In genomic region chr9:67896646-67897295, GRCm38 (mm10) we compare ENCODE assay signal across 14 mouse cellular contexts. TPM values are rescaled to one million over a fixed set of nuclear protein-coding genes. Genes with fewer than 3 reads are reported as not detected.
DNase-seq lines count a peak whose midpoint lies in the region; TF ChIP-seq lines count a peak whose summit lies in the region.
"Had no signal": no experiment of that assay in that cellular context is flagged by ENCODE, and none has a peak within 500 bp of the region (broad histone marks: within the 10 kb centered on the region; RNA-seq: fewer than 3 reads in every experiment).

No protein-coding gene starts in this region.

- DNase-seq in heart, adult 18-20 months: peak; percentile 10 to 19
- no peak for DNase-seq in heart, postnatal 4 days
- peak; percentile 5 to 21 for DNase-seq in kidney, postnatal 36 days
- no peak for DNase-seq in kidney, postnatal 14 days
- peak; percentile 32 for DNase-seq in brain, embryonic 14.5 days (ENCODE audit: low read depth)
- peak; percentile 53 for DNase-seq in retina, embryonic 14.5 days (ENCODE audit: low spot score)
- no peak for DNase-seq in thymus, postnatal 14 days
- DNase-seq in natural killer cell, adult 2 months (ENCODE audit: low spot score in 2 of 2): no peak
- DNase-seq: cerebellum, adult 11 months; cerebellum, postnatal 25 days; liver; liver, postnatal 0 days; lung, postnatal 36 days; thymus, adult 2 months had no signal

- TF ChIP-seq POLR2A in brain, embryonic 14.5 days (IDR thresholded peaks at IDR 0.05; ENCODE audit: borderline replicate concordance, extremely low read depth, insufficient read depth, insufficient read length, poor library complexity, severe bottlenecking): no peak

- TF ChIP-seq CTCF in brain, embryonic 14.5 days (IDR thresholded peaks at IDR 0.05; ENCODE audit: borderline replicate concordance, extremely low read depth, insufficient read depth, insufficient read length): no peak

RNA-seq across cellular contexts. Expression of gene Vps13c, which starts 56.6 kb away (rescaled TPM):
- 10 to 100 TPM; 48.4 to 50.0 TPM for total RNA-seq in heart, adult 18-20 months (2021)
- 10 to 100 TPM; 28.9 to 30.7 TPM for total RNA-seq in heart, postnatal 4 days (2021)
- polyA plus RNA-seq in brain, embryonic 14.5 days (2012; rRNA removed): 19.2 and 20.7 TPM in 2 replicates

Comparison
In these comparisons a context has a peak if more than half of its experiments do, and no peak if none do; other contexts are left out.
1. DNase-seq: peak in heart, adult 18-20 months (2 of 2), kidney, postnatal 36 days (2 of 2), brain, embryonic 14.5 days (single experiment) and retina, embryonic 14.5 days (single experiment); none in heart, postnatal 4 days (single experiment), kidney, postnatal 14 days (single experiment), thymus, postnatal 14 days (single experiment) and natural killer cell, adult 2 months (0 of 2).